Mouse (Mus musculus): ENCODE results near the gene Purb. TPM values are rescaled to one million over a fixed set of nuclear protein-coding genes. Genes with fewer than 3 reads are reported as not detected.

Purb gene
- total and polyA plus RNA-seq, 3 experiments = 19.3 to 45.2 (median 42.4) TPM

GRCm38 (mm10) chr11:6497311-6497948 is 21.7 kb upstream of the Purb start (continued):
- no peak for TF ChIP-seq E2F4 (IDR thresholded peaks at IDR 0.05; ENCODE audit: insufficient replicate concordance, low read depth, low read length)
- peak; percentile 97 for TF ChIP-seq CHD2 (IDR thresholded peaks at IDR 0.05; ENCODE audit: low read length)
- 0 out of 2 replicates have a peak, but pooled peaks have one; percentile 36 for TF ChIP-seq ETS1 (conservative IDR thresholded peaks at IDR 0.05; ENCODE audit: low read depth, low read length)
- TF ChIP-seq UBTF (IDR thresholded peaks at IDR 0.05; ENCODE audit: low read depth, low read length) = no peak
- no peak for TF ChIP-seq HCFC1 (IDR thresholded peaks at IDR 0.05; ENCODE audit: low read depth, low read length)
- TF ChIP-seq ELF1 (IDR thresholded peaks at IDR 0.05; ENCODE audit: low read depth, low read length) = peak; percentile 67; the same call in 1 of the 2 replicates
- TF ChIP-seq RAD21 (IDR thresholded peaks at IDR 0.05; ENCODE audit: low read depth, low read length) = no peak
- TF ChIP-seq NELFE (IDR thresholded peaks at IDR 0.05; ENCODE audit: low read depth, low read length) = peak; percentile 80; the same call in 1 of the 2 replicates
- no peak; the same call in 1 of the 2 replicates for TF ChIP-seq TCF12 (IDR thresholded peaks at IDR 0.05; ENCODE audit: low read depth, low read length)
- no peak for TF ChIP-seq ZC3H11A (IDR thresholded peaks at IDR 0.05; ENCODE audit: low read depth, low read length)
- peak; percentile 83 for TF ChIP-seq POLR2A (IDR thresholded peaks at IDR 0.05; ENCODE audit: low read depth, low read length)
- TF ChIP-seq USF1 (IDR thresholded peaks at IDR 0.05; ENCODE audit: low read depth, low read length) = peak; percentile 48
- TF ChIP-seq SIN3A (IDR thresholded peaks at IDR 0.05; ENCODE audit: low read length) = no peak; the same call in 1 of the 2 replicates
- no peak for TF ChIP-seq CTCF (conservative IDR thresholded peaks at IDR 0.05 in 1 of 2, IDR thresholded peaks at IDR 0.05 in 1 of 2; ENCODE audit: low read depth in 2 of 2, low read length in 2 of 2)
- no peak for TF ChIP-seq SMC3 (IDR thresholded peaks at IDR 0.05; ENCODE audit: low read depth, low read length)
- TF ChIP-seq MYC (IDR thresholded peaks at IDR 0.05; ENCODE audit: low read depth, low read length) = peak; percentile 11; the same call in 1 of the 2 replicates
- TF ChIP-seq USF2 (conservative IDR thresholded peaks at IDR 0.05; ENCODE audit: low read depth, low read length) = peak; percentile 14; the same call in 1 of the 2 replicates

DNA sequence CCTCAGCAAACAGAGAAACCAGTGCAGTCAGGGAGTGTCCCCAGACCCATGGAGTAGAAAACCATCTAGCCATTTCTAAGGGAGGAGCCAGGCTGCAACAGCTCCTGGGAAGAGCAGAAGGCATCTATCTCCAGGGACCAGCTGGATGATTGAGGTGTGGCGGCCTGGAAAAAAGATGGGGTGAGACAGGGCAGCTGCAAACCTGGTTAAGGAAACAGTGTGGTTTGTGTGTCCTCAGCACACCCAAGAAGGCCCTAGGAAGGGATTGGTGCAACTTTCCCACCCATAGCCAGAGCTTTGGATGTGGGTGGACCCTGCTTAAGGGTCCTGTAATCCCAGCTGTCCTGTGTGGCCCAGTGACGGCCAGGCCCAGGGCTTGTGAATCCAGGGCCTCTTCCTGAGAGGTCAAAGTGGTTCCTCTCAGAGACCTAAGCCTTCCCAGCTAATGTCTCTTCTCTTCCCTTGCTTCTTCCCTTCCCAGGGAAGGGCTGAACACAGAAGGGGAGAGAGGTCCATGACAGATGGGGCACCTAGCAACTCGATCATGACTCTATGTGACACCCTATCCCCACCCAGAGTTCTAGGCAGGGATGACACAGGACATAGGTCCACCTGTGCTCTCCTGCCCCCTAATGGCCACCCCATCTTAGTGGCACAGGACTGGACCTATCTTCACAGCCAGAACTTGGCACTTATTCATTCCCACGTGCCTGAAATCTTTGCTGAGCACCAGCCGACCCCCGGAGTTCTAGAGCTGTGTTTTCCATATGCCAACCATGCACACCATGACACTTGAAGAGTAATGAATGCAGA is 14.2 kb upstream of the Purb start:
- peak; percentile 87 for DNase-seq (ENCODE audit: extremely low read depth)
- Histone ChIP-seq H3K4me3 (replicated peaks in 1 of 3; ENCODE audit: low read depth in 2 of 3, low read length in 2 of 3, poor library complexity in 1 of 3) (no peak overlapping the region), H3K79me2 (replicated peaks; ENCODE audit: control insufficient read depth, extremely low read depth, insufficient read depth, poor library complexity, severe bottlenecking) (no peaks in the 10 kb centered on the region), H3K4me2 (ENCODE audit: insufficient read depth, low read depth, poor library complexity, severe bottlenecking) (no peak overlapping the region), H3K27me3 (replicated peaks) (no peaks in the 10 kb centered on the region), H3K9me3 (replicated peaks; ENCODE audit: low read length) (no peaks in the 10 kb centered on the region), H3K9ac (ENCODE audit: insufficient read depth, low read depth) (no peak overlapping the region), H3K36me3 (replicated peaks in 1 of 2; ENCODE audit: control insufficient read depth in 1 of 2, insufficient read depth in 1 of 2, low read length in 1 of 2) (no peaks in the 10 kb centered on the region), H3K4me1 (ENCODE audit: control insufficient read depth in 1 of 2, insufficient read depth in 2 of 2) (peaks cover 0 to 20% of the 10 kb centered on the region in 2 experiments; a peak in 2 of 4 replicates), H3K27ac (ENCODE audit: insufficient read depth, low read depth) (no peak overlapping the region)
- dilution Hi-C loops (cut with MboI; ENCODE audit: extremely low pct_ligation_motif_present, extremely low pct_unique_long_range_greater_than_20kb, low sequenced_read_pairs) = no loop called here
- in situ Hi-C loops (cut with MboI; ENCODE audit: low pct_ligation_motif_present, low pct_unique_long_range_greater_than_20kb, low sequenced_read_pairs) = no loop called here
- TF ChIP-seq MAZ (IDR thresholded peaks at IDR 0.05; ENCODE audit: low read depth, low read length) = peak; percentile 71; the same call in 1 of the 2 replicates
- peak; percentile 52 for TF ChIP-seq NELFE (IDR thresholded peaks at IDR 0.05; ENCODE audit: low read depth, low read length)
- TF ChIP-seq POLR2AphosphoS2 (IDR thresholded peaks at IDR 0.05; ENCODE audit: low read depth, low read length) = no peak
- TF ChIP-seq NRF1 (IDR thresholded peaks at IDR 0.05; ENCODE audit: low read depth, low read length) = no peak
- 0 out of 2 replicates have a peak, but pooled peaks have one; percentile 16 for TF ChIP-seq MEF2A (IDR thresholded peaks at IDR 0.05; ENCODE audit: borderline replicate concordance, low read depth, low read length)
- TF ChIP-seq EP300 (IDR thresholded peaks at IDR 0.05; ENCODE audit: low read length) = 0 out of 2 replicates have a peak, but pooled peaks have one; percentile 16
- no peak for TF ChIP-seq JUND (conservative IDR thresholded peaks at IDR 0.05; ENCODE audit: low read depth, low read length)
- no peak for TF ChIP-seq TBP (conservative IDR thresholded peaks at IDR 0.05; ENCODE audit: low read depth, low read length)
- peak; percentile 92 for TF ChIP-seq RAD21 (IDR thresholded peaks at IDR 0.05; ENCODE audit: low read depth, low read length)
- TF ChIP-seq ZC3H11A (IDR thresholded peaks at IDR 0.05; ENCODE audit: low read depth, low read length) = no peak
- TF ChIP-seq PAX5 (IDR thresholded peaks at IDR 0.05; ENCODE audit: low read length) = no peak
- no peak for TF ChIP-seq KAT2A (IDR thresholded peaks at IDR 0.05; ENCODE audit: insufficient replicate concordance, low read length)
- TF ChIP-seq CTCF (conservative IDR thresholded peaks at IDR 0.05 in 1 of 2, IDR thresholded peaks at IDR 0.05 in 1 of 2; ENCODE audit: low read depth in 2 of 2, low read length in 2 of 2) = peak; percentile 75 to 98
- peak; percentile 33 for TF ChIP-seq IRF4 (IDR thresholded peaks at IDR 0.05; ENCODE audit: low read depth, low read length)
- TF ChIP-seq ETS1 (conservative IDR thresholded peaks at IDR 0.05; ENCODE audit: low read depth, low read length) = no peak
- TF ChIP-seq SMC3 (IDR thresholded peaks at IDR 0.05; ENCODE audit: low read depth, low read length) = peak; percentile 81
- TF ChIP-seq ZMIZ1 (IDR thresholded peaks at IDR 0.05; ENCODE audit: low read depth, low read length) = no peak
- TF ChIP-seq ZNF384 (IDR thresholded peaks at IDR 0.05; ENCODE audit: low read depth, low read length) = no peak
- no peak for TF ChIP-seq HCFC1 (IDR thresholded peaks at IDR 0.05; ENCODE audit: low read depth, low read length)
- TF ChIP-seq TCF12 (IDR thresholded peaks at IDR 0.05; ENCODE audit: low read depth, low read length) = no peak
- TF ChIP-seq POLR2A (IDR thresholded peaks at IDR 0.05; ENCODE audit: low read depth, low read length) = no peak
- no peak for TF ChIP-seq MAFK (IDR thresholded peaks at IDR 0.05; ENCODE audit: insufficient replicate concordance, low read length)
- TF ChIP-seq JUN (IDR thresholded peaks at IDR 0.05; ENCODE audit: insufficient read depth, low read depth, low read length) = no peak
- TF ChIP-seq RCOR1 (conservative IDR thresholded peaks at IDR 0.05; ENCODE audit: low read depth, low read length) = no peak
- TF ChIP-seq MAX (IDR thresholded peaks at IDR 0.05; ENCODE audit: low read length) = peak; percentile 69; the same call in 1 of the 2 replicates
